Mouse (Mus musculus) adrenal gland, adult (tissue): ENCODE measurements around the gene Gprc5c.
A peak's percentile ranks its signal among the peaks of the same experiment; 100 is the strongest.

ENCODE experiments used
- DNase-seq, 2 experiments: peaks; one replicate each; pipeline ENCODE4 v3.0.0; 2022 to 2023; ENCODE audit warnings: low spot score in 1 of 2; ENCODE audit not compliant: inconsistent age in 2 of 2

Gene Gprc5c

DNA sequence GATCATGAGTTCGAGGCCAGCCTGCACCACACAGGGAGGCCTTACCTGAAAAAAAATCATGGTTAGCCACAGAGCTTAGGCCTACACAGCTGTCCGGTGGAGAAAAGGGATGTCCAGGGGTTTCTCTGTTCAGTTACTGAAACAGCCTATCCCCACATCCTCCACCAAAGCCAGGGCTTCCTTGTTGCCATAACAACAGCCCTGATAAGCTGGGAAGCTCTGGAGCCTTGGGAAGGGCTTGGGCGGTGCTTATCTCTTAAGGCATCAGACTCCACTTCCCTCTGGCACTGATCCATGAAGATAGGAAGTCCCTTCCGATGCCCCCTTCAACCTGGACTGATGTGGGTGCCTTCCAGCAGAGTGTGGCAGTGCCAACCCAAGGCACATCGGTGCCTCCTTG, 17.8 kb upstream of the Gprc5c start:
- no peak for DNase-seq

DNA sequence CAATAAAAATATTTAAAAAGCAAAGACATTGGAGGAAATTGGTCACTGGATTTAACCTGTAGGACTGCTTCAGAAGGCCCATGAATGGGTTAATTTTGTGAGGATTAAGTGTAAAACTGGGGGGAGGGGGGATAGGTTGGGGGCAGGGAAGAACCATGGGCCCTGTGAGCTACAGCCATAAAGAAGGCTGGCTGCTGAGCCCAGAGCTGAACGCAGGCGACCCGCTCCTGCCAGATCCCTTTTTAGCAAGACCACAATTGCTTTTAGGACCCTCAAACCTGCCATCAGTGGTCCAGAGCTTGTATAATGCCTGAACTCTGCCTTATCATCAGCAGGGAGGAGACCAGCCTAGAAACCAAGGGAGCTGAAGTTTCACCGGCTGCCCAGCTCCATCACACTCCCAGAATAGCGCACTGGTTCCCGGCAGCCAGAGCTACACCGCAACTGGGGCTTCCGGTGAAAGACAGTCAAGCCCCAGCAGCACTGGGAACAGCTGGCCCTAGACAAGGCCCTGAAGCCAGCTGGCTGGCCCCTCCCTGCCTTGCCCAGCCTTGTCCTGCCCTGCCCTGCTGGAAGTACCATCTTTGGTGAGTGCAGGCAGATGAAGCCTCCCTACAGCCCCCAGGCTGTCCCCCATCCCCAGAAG, 7.0 kb upstream of the Gprc5c start:
- no peak for DNase-seq

DNA sequence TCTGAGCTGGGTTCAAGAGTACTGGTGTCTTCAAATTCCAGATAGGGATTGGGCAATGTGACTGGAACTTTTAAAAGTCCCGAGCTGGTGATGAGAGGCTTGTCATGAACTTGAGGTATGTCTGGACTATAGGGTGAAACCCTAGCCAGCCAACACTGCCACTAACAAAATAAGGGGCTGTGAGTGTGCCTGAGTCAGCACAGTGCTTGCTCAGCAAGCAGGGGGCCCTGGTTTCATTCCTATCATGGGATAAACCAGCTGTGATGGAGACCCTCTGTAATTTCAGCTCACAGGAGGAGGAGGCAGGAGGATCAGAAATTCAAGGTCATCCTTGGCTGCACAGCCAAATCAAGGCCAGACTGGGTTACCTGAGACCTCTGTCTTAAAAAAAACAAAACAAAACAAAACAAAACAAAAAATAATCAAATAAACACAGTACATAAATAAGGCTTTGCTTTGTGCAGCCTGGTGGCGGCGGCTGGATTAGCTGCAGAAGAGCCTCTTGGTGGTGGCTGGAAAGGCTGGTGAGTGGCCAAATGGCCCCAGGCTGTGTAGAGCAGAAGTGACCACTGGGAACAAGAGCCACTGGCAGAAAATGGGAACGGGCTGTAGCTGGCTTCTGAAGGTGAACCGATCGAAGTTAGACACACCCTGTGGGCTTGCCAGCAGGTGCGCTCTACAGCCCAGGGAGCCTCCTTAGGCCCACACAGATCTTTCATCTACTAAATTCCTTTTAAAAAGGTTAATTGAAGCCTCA, 6.3 kb upstream of the Gprc5c start:
- no peak for DNase-seq

DNA sequence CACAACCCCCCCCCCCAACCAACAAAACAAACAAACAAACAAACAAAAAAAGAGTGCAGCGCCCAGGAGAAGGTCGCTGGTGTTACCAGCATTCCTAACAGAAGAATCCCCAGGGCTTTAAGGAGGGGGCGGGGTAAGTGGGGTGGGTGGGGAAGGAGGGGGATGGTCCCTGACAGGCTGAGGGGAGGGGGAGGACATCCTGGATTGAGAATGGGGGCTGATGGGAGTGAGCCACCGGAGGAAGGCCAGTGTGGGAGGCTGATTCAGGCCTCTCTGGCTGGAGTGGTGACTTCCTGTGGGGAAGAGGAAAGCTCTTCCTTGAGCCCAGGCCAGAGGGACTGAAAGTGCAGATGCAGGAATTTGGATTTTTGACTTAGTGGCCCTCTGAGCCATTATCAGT, 4.6 kb upstream of the Gprc5c start:
- no peak for DNase-seq

DNA sequence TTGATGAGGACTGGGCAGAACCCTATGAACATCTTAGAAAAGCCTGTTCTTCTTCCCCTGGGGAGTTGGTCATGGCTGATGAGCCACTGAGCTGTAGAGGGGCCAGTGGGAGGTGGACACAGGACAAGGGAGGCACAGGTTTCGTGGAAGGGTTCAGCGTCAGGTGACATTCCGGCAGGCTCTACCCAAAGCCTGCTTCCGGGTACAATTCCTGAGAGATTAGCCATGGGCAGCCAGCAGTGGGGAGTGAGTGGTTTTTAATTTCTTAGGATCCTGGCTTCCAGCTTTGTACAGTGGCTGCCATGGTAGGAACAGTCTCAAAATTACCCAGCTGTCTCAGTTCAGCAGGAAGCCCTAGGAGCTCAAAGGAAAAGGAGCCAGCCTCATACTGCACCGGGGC, 3.9 kb upstream of the Gprc5c start:
- DNase-seq = no peak

DNA sequence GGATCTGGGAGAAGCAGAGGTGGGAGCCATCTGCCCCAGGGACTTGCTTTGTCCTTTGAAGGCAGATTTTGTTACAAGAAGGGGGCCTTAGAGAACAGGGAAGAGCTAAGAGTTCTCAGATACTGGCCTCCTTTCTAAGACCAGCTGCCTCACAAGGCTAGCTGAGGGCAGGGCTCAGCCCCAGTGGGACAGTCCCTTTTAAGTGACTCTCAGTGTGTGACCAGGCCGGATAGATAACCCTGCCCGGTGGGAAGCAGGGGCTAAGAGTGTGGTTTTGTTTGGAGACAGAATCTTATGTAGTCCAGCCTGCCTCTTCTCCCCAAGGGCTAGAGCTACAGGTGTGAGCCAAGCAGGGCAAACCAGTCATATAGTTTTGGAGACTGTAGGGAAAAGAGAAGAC, 1.4 kb upstream of the Gprc5c start:
- DNase-seq = no peak

DNA sequence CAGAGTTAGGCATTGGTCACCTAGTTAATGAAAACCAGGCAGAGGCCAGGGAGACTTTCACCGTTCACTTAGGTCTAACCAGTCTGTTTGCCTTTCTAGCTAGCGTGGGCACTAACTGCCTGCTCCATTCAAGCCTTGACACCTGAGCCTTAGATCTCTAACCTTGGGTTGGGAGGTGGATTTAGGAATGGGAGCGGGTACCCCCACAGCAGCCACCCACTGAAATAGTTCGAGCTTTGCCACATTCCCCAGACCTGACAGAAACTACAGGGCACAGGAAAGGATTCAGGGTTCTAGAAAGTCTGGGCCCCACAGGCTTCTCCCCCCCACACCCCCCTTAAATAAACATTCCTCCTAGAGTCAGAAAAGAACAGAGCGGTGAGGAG, 893 bp upstream of the Gprc5c start:
- DNase-seq = no peak

DNA sequence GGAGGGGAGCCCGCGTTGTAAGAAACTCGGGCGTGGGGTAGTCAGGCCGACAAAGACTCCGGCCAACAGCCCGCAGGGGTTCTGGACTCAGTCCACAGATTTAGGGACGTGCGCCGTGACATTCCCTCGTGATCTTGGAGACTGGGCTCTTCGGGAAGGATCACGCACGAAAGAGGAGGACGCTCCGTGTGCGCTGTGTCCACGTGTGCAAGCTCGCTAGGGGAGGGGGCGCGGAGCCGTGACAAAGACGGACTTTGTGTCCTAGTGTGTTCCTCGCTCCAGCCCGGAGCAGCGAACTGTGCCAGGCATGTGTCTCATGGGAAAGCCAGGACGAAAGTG, 286 bp downstream of the Gprc5c start:
- no peak for DNase-seq

DNA sequence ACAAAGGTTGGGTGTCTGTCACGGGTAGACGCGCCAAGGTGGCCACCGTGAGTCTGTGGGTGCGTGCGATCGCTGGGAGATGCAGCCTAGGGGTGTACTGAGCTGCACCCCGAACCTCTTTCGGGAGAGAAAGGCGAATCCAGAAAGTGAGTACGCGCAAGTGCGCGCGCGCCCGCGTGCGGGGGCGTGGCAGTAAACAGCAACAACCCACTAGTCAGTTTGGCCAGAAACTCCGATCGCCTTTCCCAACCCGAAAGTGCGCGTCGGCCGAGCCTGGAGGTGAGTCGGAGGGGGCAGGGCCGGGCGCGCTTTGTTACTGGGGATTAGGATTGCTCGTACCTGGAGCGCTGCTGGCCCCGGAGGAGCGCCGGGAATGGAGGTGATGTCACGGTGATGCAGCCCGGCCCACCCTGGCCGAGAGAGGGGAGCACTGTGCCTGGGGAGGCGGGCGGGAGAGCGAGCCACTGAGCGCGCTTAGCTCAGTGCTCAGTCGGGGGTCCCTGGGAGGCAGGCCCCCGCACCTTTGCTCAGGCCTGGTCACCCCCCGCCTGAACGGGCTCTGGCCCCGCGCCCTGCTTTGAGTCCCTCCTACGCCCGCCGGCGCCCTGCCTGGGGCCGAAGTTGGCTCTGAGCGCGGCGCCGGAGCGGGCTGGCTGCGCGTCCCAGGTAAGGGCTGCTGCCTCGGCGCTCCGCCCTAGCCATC, 807 bp downstream of the Gprc5c start:
- peak; percentile 33 to 85 for DNase-seq

DNA sequence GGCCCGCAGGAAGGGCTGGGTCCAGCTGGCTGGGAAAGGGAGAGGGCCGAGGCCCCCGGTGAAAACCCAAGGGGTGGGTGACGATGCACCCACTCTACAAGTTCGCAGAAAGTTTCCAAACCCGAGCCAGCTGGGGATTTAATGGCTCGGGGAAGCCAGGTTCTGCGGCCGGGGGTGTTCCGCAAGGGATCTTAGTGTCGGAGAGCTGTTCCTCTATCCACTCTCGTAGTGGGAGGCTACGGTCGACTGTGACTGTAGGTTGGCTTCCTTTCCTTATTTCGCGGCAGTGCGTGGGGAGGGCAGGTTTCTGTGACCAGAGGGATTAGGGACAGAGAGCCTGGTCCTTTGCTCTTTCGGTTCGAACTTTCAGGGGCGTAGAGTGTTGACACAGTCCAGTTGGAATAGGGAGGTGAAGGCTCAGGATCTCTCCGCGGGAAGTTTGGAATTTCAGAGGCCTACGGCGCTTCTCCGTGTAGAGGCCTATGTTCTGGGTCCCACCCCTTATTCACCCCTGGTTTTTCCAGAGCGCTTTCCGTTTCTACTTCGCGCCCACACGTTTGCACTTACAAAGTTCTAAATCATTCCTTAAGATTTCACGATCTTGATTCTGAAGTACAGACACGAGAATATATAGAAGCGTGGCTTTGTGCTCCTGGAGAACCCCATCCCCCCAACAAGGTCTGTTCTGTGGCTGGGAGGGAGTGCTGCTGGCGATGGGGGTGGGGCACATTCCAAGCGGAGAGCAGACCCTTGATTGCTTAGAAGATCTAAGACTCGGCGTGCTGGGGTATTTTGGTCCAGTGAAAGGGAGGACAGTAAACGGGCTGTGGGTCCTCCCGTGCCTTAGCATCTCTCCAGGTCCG, 1.6 kb downstream of the Gprc5c start:
- peak in 1 of 2 experiments; percentile 51 for DNase-seq

DNA sequence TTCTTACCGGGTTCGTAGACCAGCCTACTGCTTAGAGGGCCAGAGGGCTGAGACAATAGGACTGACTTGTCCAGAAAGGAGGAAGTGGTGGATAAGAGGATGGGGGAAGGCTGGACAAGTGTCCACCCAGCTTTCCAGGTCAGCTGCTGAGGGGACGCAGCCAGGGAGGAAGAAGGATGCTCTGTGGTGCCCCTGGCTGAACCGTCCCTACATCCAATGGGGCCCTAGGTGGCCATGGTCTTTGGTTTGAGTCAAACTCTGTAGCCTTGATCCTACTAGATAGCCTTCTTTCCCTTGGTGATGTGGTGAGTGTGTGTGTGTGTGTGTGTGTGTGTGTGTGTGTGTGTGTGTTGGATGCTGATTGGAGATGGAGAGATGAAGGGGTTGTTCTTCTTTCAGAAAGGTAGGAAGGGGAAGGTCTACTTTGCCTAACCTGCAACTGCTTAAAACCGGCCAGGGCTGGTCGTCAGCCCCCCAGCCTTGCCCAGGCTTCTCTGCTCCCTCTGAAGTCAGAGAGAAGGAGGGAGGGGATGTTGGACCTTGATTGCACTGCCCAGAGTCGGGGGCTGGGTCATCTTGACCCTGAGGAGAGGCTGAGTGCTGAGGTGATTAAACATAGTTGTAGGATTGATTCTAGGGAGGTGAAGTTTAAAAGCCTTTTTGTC, 2.4 kb downstream of the Gprc5c start:
- no peak for DNase-seq

DNA sequence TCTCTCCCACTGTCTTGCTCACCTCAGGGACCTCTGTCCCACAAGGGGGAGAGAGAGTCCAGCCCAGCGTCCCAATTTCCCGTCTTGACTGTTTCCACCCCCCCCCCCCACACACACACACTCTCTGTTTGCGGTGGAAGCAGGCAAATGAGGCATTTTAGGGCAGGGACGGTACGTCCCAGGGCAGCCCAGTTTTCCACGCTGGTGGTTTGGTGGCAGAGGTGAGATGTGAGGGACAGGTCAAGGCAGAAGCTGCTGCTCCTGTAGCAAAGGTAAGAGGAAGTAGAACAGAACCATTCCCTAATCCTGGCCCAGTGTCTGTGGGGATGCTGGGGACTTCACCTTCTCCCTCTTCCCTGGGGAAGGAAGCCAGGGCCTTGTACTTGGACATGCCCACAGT, 3.6 kb downstream of the Gprc5c start:
- no peak for DNase-seq

DNA sequence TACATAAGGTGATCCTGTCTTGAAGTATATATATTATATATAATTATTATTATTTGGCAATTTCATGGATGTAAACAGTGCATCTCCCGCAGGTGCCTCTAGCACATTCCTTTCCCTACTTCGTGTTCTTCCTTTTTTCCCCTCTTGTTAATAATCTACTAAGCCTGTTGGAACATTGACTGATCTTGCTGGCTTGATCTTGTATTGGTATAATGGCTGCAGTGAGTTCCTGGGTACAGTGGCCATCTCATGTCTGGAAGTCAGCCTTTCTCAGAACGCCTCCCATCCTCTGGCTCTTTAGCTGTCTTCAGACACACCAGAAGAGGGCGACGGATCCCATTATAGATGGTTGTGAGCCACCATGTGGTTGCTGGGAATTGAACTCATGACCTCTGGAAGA, 5.2 kb downstream of the Gprc5c start:
- DNase-seq = no peak

DNA sequence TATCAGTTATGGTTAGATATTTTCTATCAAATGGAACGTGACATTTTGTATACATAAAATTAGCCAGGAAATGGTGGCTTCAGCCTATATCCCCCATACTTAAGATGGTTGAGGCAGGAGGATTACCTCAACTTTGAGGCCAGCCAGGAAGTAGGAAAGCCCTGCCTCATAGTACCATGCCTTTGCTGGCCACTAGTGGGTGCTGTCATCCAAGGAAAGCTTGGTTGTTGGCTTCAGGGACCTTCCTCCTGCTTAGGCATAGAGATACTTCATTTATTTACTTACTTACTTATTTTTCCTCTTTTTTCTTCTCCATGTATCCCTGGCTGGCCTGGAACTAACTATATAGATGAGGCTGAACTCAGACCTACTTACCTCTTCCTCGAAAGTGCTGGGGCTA, 7.7 kb downstream of the Gprc5c start:
- no peak for DNase-seq

DNA sequence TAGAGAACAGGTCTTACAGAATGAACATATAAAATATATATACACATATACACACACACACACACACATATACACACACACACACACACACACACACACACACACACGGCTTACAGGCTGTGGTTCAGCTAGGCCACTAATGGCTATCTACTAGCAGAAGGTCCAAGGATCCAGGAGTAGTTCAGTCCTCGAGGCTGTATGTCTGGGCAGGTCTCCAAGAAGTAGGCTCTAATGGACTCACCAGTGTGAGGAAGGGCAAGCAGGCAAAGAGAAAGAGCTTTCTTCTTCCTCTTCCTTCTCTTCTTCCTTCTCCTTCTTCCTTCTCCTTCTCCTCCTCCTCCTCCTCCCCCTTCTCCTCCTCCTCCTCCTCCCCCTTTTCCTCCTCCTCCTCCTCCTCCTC, 10.1 kb downstream of the Gprc5c start:
- DNase-seq = no peak

DNA sequence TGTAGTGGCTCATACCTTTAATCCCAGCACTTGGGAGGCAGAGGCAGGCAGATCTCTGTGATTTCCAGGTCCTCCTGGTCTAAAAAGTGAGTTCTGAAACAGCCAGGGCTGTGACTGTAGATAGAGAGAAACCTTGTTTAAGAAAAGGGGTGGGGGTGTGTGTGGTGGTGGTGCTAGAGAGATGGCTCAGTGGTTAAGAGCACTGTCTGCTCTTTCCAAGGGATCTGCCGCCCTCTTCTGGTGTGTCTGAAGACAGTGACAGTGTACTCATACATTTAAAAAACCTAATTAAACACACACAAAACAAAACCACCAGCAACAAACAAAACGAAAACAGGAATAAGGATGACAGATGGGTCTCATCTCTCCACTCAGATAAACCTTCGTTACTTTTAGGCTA, 11.7 kb downstream of the Gprc5c start:
- no peak for DNase-seq

DNA sequence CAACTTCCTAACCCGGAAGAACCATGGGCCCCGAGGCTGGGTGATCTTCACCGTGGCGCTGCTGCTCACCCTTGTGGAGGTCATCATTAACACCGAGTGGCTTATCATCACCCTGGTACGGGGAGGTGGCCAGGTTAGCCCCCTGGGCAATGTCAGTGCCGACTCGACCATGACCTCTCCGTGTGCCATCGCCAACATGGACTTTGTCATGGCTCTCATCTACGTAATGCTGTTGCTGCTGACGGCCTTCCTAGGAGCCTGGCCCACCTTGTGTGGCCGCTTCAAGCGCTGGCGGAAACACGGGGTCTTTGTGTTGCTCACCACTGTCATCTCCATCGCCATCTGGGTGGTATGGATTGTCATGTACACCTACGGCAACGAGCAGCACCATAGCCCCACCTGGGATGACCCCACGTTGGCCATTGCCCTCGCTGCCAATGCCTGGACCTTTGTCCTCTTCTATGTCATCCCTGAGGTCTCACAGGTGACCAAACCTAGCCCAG, 13.0 kb downstream of the Gprc5c start:
- DNase-seq = no peak

DNA sequence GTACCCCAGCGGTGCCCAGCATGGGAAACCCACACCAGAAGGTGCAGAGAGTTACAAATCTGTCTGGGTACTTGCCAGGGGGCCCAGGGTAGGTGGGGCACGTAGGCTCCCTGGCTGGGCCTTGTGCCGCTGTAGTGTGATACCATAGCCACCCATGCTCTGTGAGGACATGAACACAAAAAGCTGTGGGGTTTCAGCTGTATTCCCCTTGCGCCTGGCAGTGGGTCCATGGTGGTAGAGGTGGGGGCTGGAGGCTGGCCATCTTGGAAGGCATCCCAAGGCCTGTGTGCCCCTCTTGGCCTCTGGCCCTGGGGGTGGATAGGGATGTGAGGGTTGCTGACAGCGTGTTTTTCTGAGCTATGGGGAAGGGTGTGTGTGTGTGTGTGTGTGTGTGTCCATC, 15.0 kb downstream of the Gprc5c start:
- no peak for DNase-seq

DNA sequence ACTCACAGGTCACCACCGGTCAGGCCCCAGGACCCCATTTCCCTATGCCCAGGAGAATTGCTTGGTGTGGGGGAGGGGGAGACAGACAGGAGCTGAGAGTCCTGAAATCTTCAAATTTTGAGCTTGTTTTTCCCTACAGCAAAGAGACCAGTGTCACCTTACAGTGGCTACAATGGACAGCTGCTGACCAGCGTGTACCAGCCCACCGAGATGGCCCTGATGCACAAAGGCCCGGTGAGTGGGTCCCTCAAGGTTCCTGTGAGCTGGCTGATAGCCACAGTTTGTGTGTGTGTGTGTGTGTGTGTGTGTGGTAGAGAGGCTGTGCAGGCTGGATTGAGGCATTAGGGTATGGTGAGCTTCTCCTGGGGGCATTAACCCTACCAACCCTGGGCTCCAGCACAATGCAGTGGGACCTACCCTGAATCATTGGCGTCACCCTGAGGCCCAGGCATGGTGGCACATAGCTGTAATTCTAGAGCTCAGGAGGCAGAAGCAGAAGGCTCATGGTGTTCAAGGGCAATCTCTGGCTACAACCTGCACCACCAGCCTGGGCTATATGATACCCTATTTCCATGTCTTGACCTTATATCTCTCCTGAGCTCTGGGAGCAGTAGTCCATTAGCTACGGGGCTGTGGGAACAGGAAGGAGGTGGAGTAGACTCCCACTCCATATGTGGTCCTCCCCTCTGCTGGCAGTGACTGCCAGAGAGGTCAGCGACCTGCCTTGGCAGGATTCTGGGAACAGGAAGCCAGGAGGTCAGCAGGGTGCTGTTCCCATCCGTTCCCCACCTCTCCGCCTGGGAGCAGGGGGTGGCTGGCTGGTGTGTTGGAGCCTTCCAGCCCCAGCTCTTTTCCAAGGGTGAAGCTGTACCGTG, 15.8 kb downstream of the Gprc5c start:
- DNase-seq = peak; percentile 42 to 59
